Mouse (Mus musculus): ENCODE measurements around the gene 2010111I01Rik. TPM values are rescaled to one million over a fixed set of nuclear protein-coding genes. Genes with fewer than 3 reads are reported as not detected.

Gene 2010111I01Rik
- polyA plus RNA-seq, 1 experiment: 123 TPM

GRCm38 (mm10) chr13:63015362-63015761 is 50.7 kb downstream of the 2010111I01Rik start:
- Histone ChIP-seq H3K27ac (ENCODE audit: insufficient read depth, low read depth, low read length) (no peak overlapping the region), H3K4me3 (ENCODE audit: insufficient read depth, low read length) (no peak overlapping the region), H3K4me1 (ENCODE audit: control insufficient read depth, insufficient read depth, low read length) (peaks cover 15% of the 10 kb centered on the region)
- TF ChIP-seq CTCF (IDR thresholded peaks at IDR 0.05; ENCODE audit: low read depth, low read length): no peak
- TF ChIP-seq POLR2A (IDR thresholded peaks at IDR 0.05; ENCODE audit: borderline replicate concordance, low read depth, low read length): no peak

GRCm38 (mm10) chr13:63016056-63016455 is 51.4 kb downstream of the 2010111I01Rik start:
- Histone ChIP-seq H3K27ac (ENCODE audit: insufficient read depth, low read depth, low read length) (no peak overlapping the region), H3K4me3 (ENCODE audit: insufficient read depth, low read length) (no peak overlapping the region), H3K4me1 (ENCODE audit: control insufficient read depth, insufficient read depth, low read length) (peaks cover 11% of the 10 kb centered on the region)
- TF ChIP-seq CTCF (IDR thresholded peaks at IDR 0.05; ENCODE audit: low read depth, low read length) (no peak), POLR2A (IDR thresholded peaks at IDR 0.05; ENCODE audit: borderline replicate concordance, low read depth, low read length) (no peak)

GRCm38 (mm10) chr13:63023243-63024217 is 58.8 kb downstream of the 2010111I01Rik start:
- Histone ChIP-seq H3K27ac (ENCODE audit: insufficient read depth, low read depth, low read length) (no peak overlapping the region), H3K4me3 (ENCODE audit: insufficient read depth, low read length) (no peak overlapping the region), H3K4me1 (ENCODE audit: control insufficient read depth, insufficient read depth, low read length) (peaks cover 27% of the 10 kb centered on the region)
- TF ChIP-seq CTCF (IDR thresholded peaks at IDR 0.05; ENCODE audit: low read depth, low read length): no peak
- no peak for TF ChIP-seq POLR2A (IDR thresholded peaks at IDR 0.05; ENCODE audit: borderline replicate concordance, low read depth, low read length)

- TF ChIP-seq CTCF (IDR thresholded peaks at IDR 0.05; ENCODE audit: low read depth, low read length) (no peak), POLR2A (IDR thresholded peaks at IDR 0.05; ENCODE audit: borderline replicate concordance, low read depth, low read length) (no peak)
- H3K4me1 ChIP-seq (ENCODE audit: control insufficient read depth, insufficient read depth, low read length): peaks cover 10% of the 10 kb centered on the region
- no peak overlapping the region for H3K27ac ChIP-seq (ENCODE audit: insufficient read depth, low read depth, low read length)
- no peak overlapping the region for H3K4me3 ChIP-seq (ENCODE audit: insufficient read depth, low read length)
These were observed 65.3 kb downstream of the 2010111I01Rik start for GRCm38 (mm10) chr13:63030023-63030422.

- TF ChIP-seq POLR2A (IDR thresholded peaks at IDR 0.05; ENCODE audit: borderline replicate concordance, low read depth, low read length) (no peak), CTCF (IDR thresholded peaks at IDR 0.05; ENCODE audit: low read depth, low read length) (no peak)
- no peak overlapping the region for H3K27ac ChIP-seq (ENCODE audit: insufficient read depth, low read depth, low read length)
- no peak overlapping the region for H3K4me3 ChIP-seq (ENCODE audit: insufficient read depth, low read length)
- peaks cover 3% of the 10 kb centered on the region for H3K4me1 ChIP-seq (ENCODE audit: control insufficient read depth, insufficient read depth, low read length)
These were observed 66.6 kb downstream of the 2010111I01Rik start for GRCm38 (mm10) chr13:63031244-63031643.

- Histone ChIP-seq H3K4me3 (ENCODE audit: insufficient read depth, low read length) (no peak overlapping the region), H3K27ac (ENCODE audit: insufficient read depth, low read depth, low read length) (no peak overlapping the region), H3K4me1 (ENCODE audit: control insufficient read depth, insufficient read depth, low read length) (peaks cover 2% of the 10 kb centered on the region; the same call in 1 of the 2 replicates)
- TF ChIP-seq POLR2A (IDR thresholded peaks at IDR 0.05; ENCODE audit: borderline replicate concordance, low read depth, low read length): no peak
- TF ChIP-seq CTCF (IDR thresholded peaks at IDR 0.05; ENCODE audit: low read depth, low read length): no peak
These were observed 67.7 kb downstream of the 2010111I01Rik start for GRCm38 (mm10) chr13:63032304-63032830.

- H3K4me3 ChIP-seq (ENCODE audit: insufficient read depth, low read length): no peak overlapping the region
- H3K4me1 ChIP-seq (ENCODE audit: control insufficient read depth, insufficient read depth, low read length): peaks cover 5% of the 10 kb centered on the region
- no peak for TF ChIP-seq CTCF (IDR thresholded peaks at IDR 0.05; ENCODE audit: low read depth, low read length)
- TF ChIP-seq POLR2A (IDR thresholded peaks at IDR 0.05; ENCODE audit: borderline replicate concordance, low read depth, low read length): no peak
- no peak overlapping the region for H3K27ac ChIP-seq (ENCODE audit: insufficient read depth, low read depth, low read length)
These were observed 68.3 kb downstream of the 2010111I01Rik start for GRCm38 (mm10) chr13:63032958-63033357.

- H3K4me1 ChIP-seq (ENCODE audit: control insufficient read depth, insufficient read depth, low read length): peaks cover 7% of the 10 kb centered on the region
- no peak overlapping the region for H3K4me3 ChIP-seq (ENCODE audit: insufficient read depth, low read length)
- H3K27ac ChIP-seq (ENCODE audit: insufficient read depth, low read depth, low read length): no peak overlapping the region
- TF ChIP-seq POLR2A (IDR thresholded peaks at IDR 0.05; ENCODE audit: borderline replicate concordance, low read depth, low read length): no peak
- no peak for TF ChIP-seq CTCF (IDR thresholded peaks at IDR 0.05; ENCODE audit: low read depth, low read length)
These were observed 68.7 kb downstream of the 2010111I01Rik start for GRCm38 (mm10) chr13:63033364-63033763.

- no peak overlapping the region for H3K4me3 ChIP-seq (ENCODE audit: insufficient read depth, low read length)
- peaks cover 13% of the 10 kb centered on the region for H3K4me1 ChIP-seq (ENCODE audit: control insufficient read depth, insufficient read depth, low read length)
- TF ChIP-seq CTCF (IDR thresholded peaks at IDR 0.05; ENCODE audit: low read depth, low read length): no peak
- TF ChIP-seq POLR2A (IDR thresholded peaks at IDR 0.05; ENCODE audit: borderline replicate concordance, low read depth, low read length): no peak
- H3K27ac ChIP-seq (ENCODE audit: insufficient read depth, low read depth, low read length): no peak overlapping the region
These were observed 70.0 kb downstream of the 2010111I01Rik start for GRCm38 (mm10) chr13:63034666-63035065.

GRCm38 (mm10) chr13:63037906-63038305 is 73.2 kb downstream of the 2010111I01Rik start:
- no peak overlapping the region for H3K27ac ChIP-seq (ENCODE audit: insufficient read depth, low read depth, low read length)
- peaks cover 29% of the 10 kb centered on the region for H3K4me1 ChIP-seq (ENCODE audit: control insufficient read depth, insufficient read depth, low read length)
- no peak overlapping the region for H3K4me3 ChIP-seq (ENCODE audit: insufficient read depth, low read length)
- TF ChIP-seq POLR2A (IDR thresholded peaks at IDR 0.05; ENCODE audit: borderline replicate concordance, low read depth, low read length) (no peak), CTCF (IDR thresholded peaks at IDR 0.05; ENCODE audit: low read depth, low read length) (no peak)

Measured in bone marrow macrophage, adult 2 months (primary cell).